Mouse (Mus musculus) lung, adult 2 months (tissue): ENCODE results near the gene Smim12.

Source experiments
- CTCF ChIP-seq: fragments of 200-500 bp; IDR thresholded peaks from 2 replicates; pipeline ENCODE4 v1.5.1; 2011; ENCODE audit warnings: mild to moderate bottlenecking, low read length, control low read depth; ENCODE audit not compliant: insufficient read depth
- POLR2A ChIP-seq: fragments of 200-500 bp; IDR thresholded peaks from 2 replicates; pipeline ENCODE4 v1.6.1; 2011; ENCODE audit warnings: low read depth, mild to moderate bottlenecking, control low read depth, low read length, borderline replicate concordance; ENCODE audit errors: extremely low read depth

- TF ChIP-seq POLR2A (no peak), CTCF (no peak)
These were observed 28.5 kb upstream of the Smim12 start for GRCm38 (mm10) chr4:127215103-127215502.
